Mouse (Mus musculus) embryonic facial prominence, embryonic 15.5 days (tissue): ENCODE data around the gene Ldb3. TPM values are rescaled to one million over a fixed set of nuclear protein-coding genes. Genes with fewer than 3 reads are reported as not detected.

Experiments
- ATAC-seq: fragments of 200-750 bp; cut with Nextera tagmentation; 2 replicates; pipeline ENCODE4 v1.8.0; 2017; ENCODE audit warnings: low read depth, moderate TSS enrichment; ENCODE audit not compliant: insufficient number of reproducible peaks, low FRiP score, low TSS enrichment
- H3K27ac ChIP-seq: fragments of 300-500 bp; sonication (generic); replicated peaks from 2 replicates; pipeline ENCODE4 v1.5.1; 2015; ENCODE audit warnings: mild to moderate bottlenecking, inconsistent platforms
- H3K27me3 ChIP-seq: fragments of 300-500 bp; sonication (generic); 2 replicates; pipeline ENCODE4 v1.6.1; 2015; ENCODE audit warnings: inconsistent platforms
- H3K36me3 ChIP-seq: fragments of 300-500 bp; sonication (generic); 2 replicates; pipeline ENCODE4 v1.6.1; 2015; ENCODE audit warnings: mild to moderate bottlenecking, inconsistent platforms
- H3K4me1 ChIP-seq: fragments of 300-500 bp; sonication (generic); 2 replicates; pipeline ENCODE4 v1.6.1; 2015; ENCODE audit warnings: inconsistent platforms
- H3K4me2 ChIP-seq: fragments of 300-500 bp; sonication (generic); replicated peaks from 2 replicates; pipeline ENCODE4 v1.6.1; 2015; ENCODE audit warnings: mild to moderate bottlenecking, inconsistent platforms
- H3K4me3 ChIP-seq: fragments of 300-500 bp; sonication (generic); replicated peaks from 2 replicates; pipeline ENCODE4 v1.5.1; 2015; ENCODE audit warnings: mild to moderate bottlenecking, inconsistent platforms
- H3K9ac ChIP-seq: fragments of 300-500 bp; sonication (generic); 2 replicates; pipeline ENCODE4 v1.6.1; 2015; ENCODE audit warnings: inconsistent platforms
- H3K9me3 ChIP-seq: fragments of 300-500 bp; sonication (generic); replicated peaks from 2 replicates; pipeline ENCODE4 v1.6.1; 2016; ENCODE audit warnings: inconsistent platforms
- WGBS: fragments of 180-500 bp; shearing (Covaris S2); methylation state at CpG from one replicate; pipeline ENCODE4 v1.1.7; 2015; 5-methylcytosine and 5-hydroxymethylcytosine counted together
- polyA plus RNA-seq: library from polyadenylated mRNA; unstranded; fragments of >200 nt; fragmentation: Nextera tagmentation; extraction: Ambion mirVana; gene quantifications from 2 replicates; pipeline ENCODE4 v1.2.1, GENCODE M21; 2015

Ldb3 gene
- polyA plus RNA-seq, 1 experiment from 2014 or later, result 25.9 TPM

- Histone ChIP-seq H3K36me3 (no peaks in the 10 kb centered on the region), H3K4me1 (no peaks in the 10 kb centered on the region), H3K27me3 (no peaks in the 10 kb centered on the region), H3K9me3 (0 out of 2 replicates have a peak, but pooled peaks cover 3% of the 10 kb centered on the region), H3K27ac (no peak overlapping the region), H3K4me2 (no peak overlapping the region), H3K4me3 (no peak overlapping the region), H3K9ac (no peak overlapping the region)
- 72% methylated on average over 5 of the region's 5 CpGs for WGBS
- no peak for ATAC-seq
Measured at GRCm38 (mm10) chr14:34533537-34533936, 54.9 kb downstream of the Ldb3 start.

GRCm38 (mm10) chr14:34532536-34532935 lies 55.9 kb downstream of the Ldb3 start:
- Histone ChIP-seq H3K9me3 (0 out of 2 replicates have a peak, but pooled peaks cover 3% of the 10 kb centered on the region), H3K27ac (no peak overlapping the region), H3K36me3 (no peaks in the 10 kb centered on the region), H3K27me3 (no peaks in the 10 kb centered on the region), H3K4me3 (no peak overlapping the region), H3K4me1 (no peaks in the 10 kb centered on the region), H3K4me2 (no peak overlapping the region), H3K9ac (no peak overlapping the region)
- no peak for ATAC-seq
- 66% methylated on average over 6 of the region's 6 CpGs for WGBS

GRCm38 (mm10) chr14:34528804-34529203 lies 59.7 kb downstream of the Ldb3 start:
- 64% methylated on average over 8 of the region's 8 CpGs for WGBS
- H3K4me3 ChIP-seq, result no peak overlapping the region
- ATAC-seq, result no peak
- H3K27ac ChIP-seq, result no peak overlapping the region
- no peak overlapping the region for H3K4me2 ChIP-seq
- no peaks in the 10 kb centered on the region for H3K4me1 ChIP-seq
- H3K9me3 ChIP-seq, result 0 out of 2 replicates have a peak, but pooled peaks cover 3% of the 10 kb centered on the region
- no peaks in the 10 kb centered on the region for H3K36me3 ChIP-seq
- H3K27me3 ChIP-seq, result no peaks in the 10 kb centered on the region
- no peak overlapping the region for H3K9ac ChIP-seq

- Histone ChIP-seq H3K27ac (no peak within 1 kb of the TSS), H3K27me3 (no peaks in the 10 kb centered on the region), H3K9ac (no peak within 1 kb of the TSS), H3K4me2 (no peak within 1 kb of the TSS), H3K36me3 (no peaks in the 10 kb centered on the region), H3K4me1 (peaks cover 3% of the 10 kb centered on the region; the same call in 1 of the 2 replicates), H3K4me3 (no peak within 1 kb of the TSS), H3K9me3 (no peaks in the 10 kb centered on the region)
- WGBS, result 85% methylated on average over 8 of the region's 8 CpGs
- no peak for ATAC-seq
Measured at GRCm38 (mm10) chr14:34522701-34523100, 65.8 kb downstream of the Ldb3 start, which contains the start of gene 9230112D13Rik. Gene 9230112D13Rik (minus strand): TSS chr14:34522801.

- H3K4me1 ChIP-seq, result peaks cover 11% of the 10 kb centered on the region; the same call in 1 of the 2 replicates
- H3K36me3 ChIP-seq, result no peaks in the 10 kb centered on the region
- H3K9me3 ChIP-seq, result no peaks in the 10 kb centered on the region
- H3K9ac ChIP-seq, result no peak overlapping the region
- H3K4me2 ChIP-seq, result no peak overlapping the region
- H3K27ac ChIP-seq, result no peak overlapping the region
- ATAC-seq, result no peak
- H3K27me3 ChIP-seq, result no peaks in the 10 kb centered on the region
- WGBS, result 70% methylated on average over 8 of the region's 8 CpGs
- no peak overlapping the region for H3K4me3 ChIP-seq
Measured at GRCm38 (mm10) chr14:34517959-34518544, 70.4 kb downstream of the Ldb3 start.

GRCm38 (mm10) chr14:34516960-34517577 lies 71.4 kb downstream of the Ldb3 start:
- Histone ChIP-seq H3K4me2 (no peak overlapping the region), H3K27me3 (no peaks in the 10 kb centered on the region), H3K4me1 (peaks cover 11% of the 10 kb centered on the region; the same call in 1 of the 2 replicates), H3K27ac (no peak overlapping the region), H3K9ac (no peak overlapping the region), H3K36me3 (no peaks in the 10 kb centered on the region), H3K9me3 (no peaks in the 10 kb centered on the region), H3K4me3 (no peak overlapping the region)
- no peak for ATAC-seq
- WGBS, result 78% methylated on average over 10 of the region's 10 CpGs

- Histone ChIP-seq H3K27me3 (no peaks in the 10 kb centered on the region), H3K4me1 (peaks cover 11% of the 10 kb centered on the region; the same call in 1 of the 2 replicates), H3K4me3 (no peak overlapping the region), H3K4me2 (no peak overlapping the region), H3K9ac (no peak overlapping the region), H3K27ac (no peak overlapping the region), H3K9me3 (no peaks in the 10 kb centered on the region), H3K36me3 (no peaks in the 10 kb centered on the region)
- ATAC-seq, result no peak
- WGBS, result 84% methylated on average over 5 of the region's 5 CpGs
Measured at GRCm38 (mm10) chr14:34515860-34516259, 72.6 kb downstream of the Ldb3 start.

GRCm38 (mm10) chr14:34514120-34514519 lies 74.4 kb downstream of the Ldb3 start:
- no peak overlapping the region for H3K4me3 ChIP-seq
- no peak for ATAC-seq
- H3K36me3 ChIP-seq, result no peaks in the 10 kb centered on the region
- no peaks in the 10 kb centered on the region for H3K27me3 ChIP-seq
- H3K4me2 ChIP-seq, result no peak overlapping the region
- H3K4me1 ChIP-seq, result peaks cover 11% of the 10 kb centered on the region; the same call in 1 of the 2 replicates
- no peak overlapping the region for H3K27ac ChIP-seq
- no peak overlapping the region for H3K9ac ChIP-seq
- 29% methylated on average over 6 of the region's 6 CpGs for WGBS
- H3K9me3 ChIP-seq, result no peaks in the 10 kb centered on the region

- Histone ChIP-seq H3K9ac (no peak overlapping the region), H3K27me3 (no peaks in the 10 kb centered on the region), H3K27ac (no peak overlapping the region), H3K36me3 (no peaks in the 10 kb centered on the region), H3K9me3 (no peaks in the 10 kb centered on the region), H3K4me1 (peaks cover 16% of the 10 kb centered on the region; the same call in 1 of the 2 replicates), H3K4me3 (no peak overlapping the region), H3K4me2 (no peak overlapping the region)
- no peak for ATAC-seq
- WGBS, result 81% methylated on average over 4 of the region's 4 CpGs
Measured at GRCm38 (mm10) chr14:34512602-34513001, 75.9 kb downstream of the Ldb3 start.

GRCm38 (mm10) chr14:34511901-34512300 lies 76.6 kb downstream of the Ldb3 start:
- no peak for ATAC-seq
- no peak overlapping the region for H3K9ac ChIP-seq
- H3K27me3 ChIP-seq, result no peaks in the 10 kb centered on the region
- 56% methylated on average over 11 of the region's 11 CpGs for WGBS
- no peak overlapping the region for H3K27ac ChIP-seq
- H3K4me1 ChIP-seq, result peaks cover 16% of the 10 kb centered on the region; the same call in 1 of the 2 replicates
- H3K9me3 ChIP-seq, result no peaks in the 10 kb centered on the region
- no peaks in the 10 kb centered on the region for H3K36me3 ChIP-seq
- H3K4me2 ChIP-seq, result no peak overlapping the region
- H3K4me3 ChIP-seq, result no peak overlapping the region

GRCm38 (mm10) chr14:34508842-34509439 lies 79.5 kb downstream of the Ldb3 start:
- Histone ChIP-seq H3K9ac (no peak overlapping the region), H3K27ac (no peak overlapping the region), H3K36me3 (no peaks in the 10 kb centered on the region), H3K9me3 (no peaks in the 10 kb centered on the region), H3K4me3 (no peak overlapping the region), H3K4me1 (peaks cover 15% of the 10 kb centered on the region), H3K4me2 (no peak overlapping the region), H3K27me3 (no peaks in the 10 kb centered on the region)
- WGBS, result 46% methylated on average over 7 of the region's 7 CpGs
- ATAC-seq, result no peak
